Mouse (Mus musculus) urinary bladder, postnatal 4 days (tissue): ENCODE results near the gene Samd4.
"Not testable (repeated sequence)": the region's sequence is repeated elsewhere in the genome, so short reads cannot be mapped to it uniquely, and the experiment has no call there.

Experiments used
- DNase-seq, 2 experiments: peaks; one replicate each; pipeline ENCODE4 v3.0.0; 2021 to 2022; ENCODE audit warnings: low spot score in 2 of 2

Samd4 gene

GRCm38 (mm10) chr14:47105755-47106154 lies 223.1 kb downstream of the Samd4 start:
- no peak for DNase-seq

GRCm38 (mm10) chr14:47107461-47107860 lies 224.8 kb downstream of the Samd4 start:
- DNase-seq = no peak

- not testable (repeated sequence) for DNase-seq
Observed at GRCm38 (mm10) chr14:47110391-47110790, 227.7 kb downstream of the Samd4 start.

GRCm38 (mm10) chr14:47111341-47111740 lies 228.7 kb downstream of the Samd4 start:
- no peak for DNase-seq

GRCm38 (mm10) chr14:47115154-47115553 lies 232.5 kb downstream of the Samd4 start:
- no peak for DNase-seq

GRCm38 (mm10) chr14:47116062-47116762 lies 233.6 kb downstream of the Samd4 start:
- no peak for DNase-seq

- no peak for DNase-seq
Observed at GRCm38 (mm10) chr14:47117522-47117921, 234.9 kb downstream of the Samd4 start.

- DNase-seq = no peak
Observed at GRCm38 (mm10) chr14:47127987-47128386, 245.3 kb downstream of the Samd4 start.

- peak in 1 of 2 experiments; percentile 56 for DNase-seq
Observed at GRCm38 (mm10) chr14:47133948-47134347, 251.3 kb downstream of the Samd4 start.

GRCm38 (mm10) chr14:47136637-47137036 lies 254.0 kb downstream of the Samd4 start:
- DNase-seq = no peak

GRCm38 (mm10) chr14:47138853-47139252 lies 256.2 kb downstream of the Samd4 start:
- DNase-seq = no peak

- DNase-seq = no peak
Observed at GRCm38 (mm10) chr14:47144326-47144725, 261.7 kb downstream of the Samd4 start.

- no peak for DNase-seq
Observed at GRCm38 (mm10) chr14:47151306-47151705, 268.7 kb downstream of the Samd4 start.

GRCm38 (mm10) chr14:47154303-47154702 lies 271.6 kb downstream of the Samd4 start:
- DNase-seq = no peak
